Mouse (Mus musculus) intestine, embryonic 15.5 days (tissue): ENCODE measurements around the gene Sdhaf3. TPM values are rescaled to one million over a fixed set of nuclear protein-coding genes. Genes with fewer than 3 reads are reported as not detected.
"Not testable (repeated sequence)": the region's sequence is repeated elsewhere in the genome, so short reads cannot be mapped to it uniquely, and the experiment has no call there.

ENCODE experiments used
- ATAC-seq: fragments of 200-750 bp; cut with Nextera tagmentation; 2 replicates; pipeline ENCODE4 v1.8.0; 2017; ENCODE audit warnings: moderate TSS enrichment, moderate library complexity
- H3K27ac ChIP-seq: fragments of 300-500 bp; sonication (generic); 2 replicates; pipeline ENCODE4 v1.5.1; 2015; ENCODE audit warnings: mild to moderate bottlenecking, inconsistent platforms
- H3K27me3 ChIP-seq: fragments of 300-500 bp; sonication (generic); replicated peaks from 2 replicates; pipeline ENCODE4 v1.6.1; 2015; ENCODE audit warnings: inconsistent platforms
- H3K36me3 ChIP-seq: fragments of 300-500 bp; sonication (generic); 2 replicates; pipeline ENCODE4 v1.6.1; 2015; ENCODE audit warnings: inconsistent platforms
- H3K4me1 ChIP-seq: fragments of 300-500 bp; sonication (generic); replicated peaks from 2 replicates; pipeline ENCODE4 v1.6.1; 2015; ENCODE audit warnings: inconsistent platforms
- H3K4me2 ChIP-seq: fragments of 300-500 bp; sonication (generic); replicated peaks from 2 replicates; pipeline ENCODE4 v1.6.1; 2015; ENCODE audit warnings: mild to moderate bottlenecking, inconsistent platforms
- H3K4me3 ChIP-seq: fragments of 300-500 bp; sonication (generic); replicated peaks from 2 replicates; pipeline ENCODE4 v1.5.1; 2015; ENCODE audit warnings: inconsistent platforms
- H3K9ac ChIP-seq: fragments of 300-500 bp; sonication (generic); 2 replicates; pipeline ENCODE4 v1.6.1; 2015; ENCODE audit warnings: inconsistent platforms
- H3K9me3 ChIP-seq: fragments of 300-500 bp; sonication (generic); 2 replicates; pipeline ENCODE4 v1.6.1; 2016; ENCODE audit warnings: inconsistent platforms
- WGBS: fragments of 180-500 bp; shearing (Covaris S2); methylation state at CpG from one replicate; pipeline ENCODE4 v1.1.7; 2015; 5-methylcytosine and 5-hydroxymethylcytosine counted together
- polyA plus RNA-seq: library from polyadenylated mRNA; unstranded; fragments of >200 nt; fragmentation: Nextera tagmentation; extraction: Ambion mirVana; gene quantifications from 2 replicates; pipeline ENCODE4 v1.2.1, GENCODE M21; 2015

Gene Sdhaf3
- polyA plus RNA-seq, 1 experiment from 2014 or later, result 5.8 TPM

DNA sequence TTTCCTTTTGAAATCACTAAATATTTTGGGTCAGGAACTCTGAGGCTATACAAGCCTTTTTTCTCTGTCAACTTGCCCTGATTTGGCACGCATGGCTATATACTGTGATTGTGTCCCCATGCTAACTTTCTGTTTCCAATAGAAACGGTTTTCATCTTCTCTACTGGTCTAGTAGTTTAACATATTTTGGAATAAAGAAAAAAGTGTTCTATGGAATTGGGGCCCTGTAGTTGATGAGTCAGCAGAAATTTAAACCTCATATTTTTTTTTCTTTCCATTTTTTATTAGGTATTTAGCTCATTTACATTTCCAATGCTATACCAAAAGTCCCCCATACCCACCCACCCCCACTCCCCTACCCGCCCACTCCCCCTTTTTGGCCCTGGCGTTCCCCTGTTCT, 3.4 kb downstream of the Sdhaf3 start:
- not testable (repeated sequence) for H3K9me3 ChIP-seq, H3K27me3 ChIP-seq, H3K4me3 ChIP-seq, H3K36me3 ChIP-seq, ATAC-seq, H3K4me1 ChIP-seq, H3K4me2 ChIP-seq, H3K27ac ChIP-seq, H3K9ac ChIP-seq
- WGBS, result 88% methylated on average over 2 of the region's 4 CpGs

DNA sequence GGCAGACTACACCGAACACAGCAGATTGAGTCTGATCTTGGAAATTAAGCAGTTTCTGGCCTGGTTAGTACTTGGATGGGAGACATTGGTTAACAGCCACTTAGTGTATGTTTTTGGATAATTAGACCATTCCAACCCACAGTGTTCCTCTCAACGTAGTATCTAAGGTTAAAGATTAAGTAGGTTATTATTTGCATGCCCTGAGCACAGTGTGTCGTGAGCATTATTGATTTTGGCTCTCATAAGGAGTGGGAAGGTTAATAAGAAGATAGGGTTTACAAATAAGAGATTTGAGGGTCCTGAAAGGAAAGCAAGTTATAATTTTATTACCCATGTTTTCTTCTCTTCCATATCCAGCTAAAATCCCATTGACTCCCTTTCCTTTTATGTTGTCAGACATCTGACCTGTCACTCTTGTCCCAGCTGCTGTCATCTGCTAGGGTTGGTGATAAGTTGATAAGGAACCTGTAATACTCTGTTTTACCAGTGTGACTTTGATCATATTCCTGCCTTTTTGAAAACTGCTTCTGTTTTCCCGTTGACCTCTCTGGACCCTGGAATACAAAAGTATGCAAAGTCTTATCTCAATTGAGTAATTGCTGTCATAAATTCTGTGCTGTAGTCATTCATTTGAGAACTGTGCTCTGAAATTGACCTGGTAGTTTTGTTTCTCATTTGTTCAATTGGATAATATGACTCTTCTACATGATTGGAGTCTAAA, 41.6 kb downstream of the Sdhaf3 start:
- Histone ChIP-seq H3K9me3 (no peaks in the 10 kb centered on the region), H3K4me3 (no peak overlapping the region), H3K36me3 (no peaks in the 10 kb centered on the region), H3K27ac (no peak overlapping the region), H3K4me1 (no peaks in the 10 kb centered on the region), H3K9ac (no peak overlapping the region), H3K27me3 (no peaks in the 10 kb centered on the region), H3K4me2 (no peak overlapping the region; the same call in 1 of the 2 replicates)
- peak; percentile 97 for ATAC-seq
- WGBS, result 52% methylated on average over 4 of the region's 4 CpGs

DNA sequence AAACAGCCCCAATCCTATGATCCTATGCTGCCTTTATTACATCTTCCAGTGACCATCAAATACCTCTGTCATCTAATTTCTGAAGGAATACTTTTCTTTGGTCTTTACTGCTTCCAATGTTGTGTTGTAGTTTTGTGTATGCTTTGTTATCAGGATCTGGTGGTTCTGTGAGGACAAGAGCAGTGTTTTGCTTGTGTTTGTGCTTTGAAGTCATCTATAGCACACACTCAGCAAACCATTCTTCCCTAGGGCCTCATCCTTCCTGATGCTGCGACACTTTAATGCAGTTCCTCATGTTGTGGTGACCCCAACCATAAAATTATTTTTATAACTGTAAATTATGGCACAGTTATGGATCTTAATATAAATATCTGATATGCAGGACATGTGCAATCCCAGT, 42.2 kb downstream of the Sdhaf3 start:
- peak; percentile 52 for ATAC-seq
- H3K4me2 ChIP-seq, result no peak overlapping the region
- no peaks in the 10 kb centered on the region for H3K9me3 ChIP-seq
- no peaks in the 10 kb centered on the region for H3K4me1 ChIP-seq
- H3K36me3 ChIP-seq, result no peaks in the 10 kb centered on the region
- H3K4me3 ChIP-seq, result no peak overlapping the region
- H3K9ac ChIP-seq, result no peak overlapping the region
- H3K27me3 ChIP-seq, result no peaks in the 10 kb centered on the region
- no peak overlapping the region for H3K27ac ChIP-seq
- WGBS, result 64% methylated on average over 1 of the region's 1 CpGs

DNA sequence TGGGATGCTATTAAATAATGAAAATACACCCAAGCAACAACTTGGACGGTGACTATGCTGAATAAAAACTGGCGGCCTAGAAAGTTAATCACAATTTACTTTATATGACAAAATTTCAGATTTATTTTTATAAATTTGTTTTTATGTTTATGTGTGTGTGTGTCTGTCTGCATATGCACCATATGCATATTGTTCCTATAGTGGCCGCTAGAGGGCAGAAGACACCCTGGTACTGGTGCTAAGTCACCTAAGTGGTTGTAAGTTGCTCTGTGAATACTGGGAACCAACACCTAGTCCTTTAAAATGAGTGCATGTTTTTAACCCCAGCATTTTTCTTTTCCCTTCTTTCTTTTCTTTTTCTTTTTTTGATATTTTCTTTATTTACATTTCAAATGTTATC, 43.2 kb downstream of the Sdhaf3 start:
- ATAC-seq, result no peak
- Histone ChIP-seq H3K27ac (no peak overlapping the region), H3K4me2 (no peak overlapping the region), H3K9ac (no peak overlapping the region), H3K27me3 (no peaks in the 10 kb centered on the region), H3K36me3 (no peaks in the 10 kb centered on the region), H3K4me1 (no peaks in the 10 kb centered on the region), H3K9me3 (no peaks in the 10 kb centered on the region), H3K4me3 (no peak overlapping the region)
- WGBS, result 88% methylated on average over 3 of the region's 3 CpGs

DNA sequence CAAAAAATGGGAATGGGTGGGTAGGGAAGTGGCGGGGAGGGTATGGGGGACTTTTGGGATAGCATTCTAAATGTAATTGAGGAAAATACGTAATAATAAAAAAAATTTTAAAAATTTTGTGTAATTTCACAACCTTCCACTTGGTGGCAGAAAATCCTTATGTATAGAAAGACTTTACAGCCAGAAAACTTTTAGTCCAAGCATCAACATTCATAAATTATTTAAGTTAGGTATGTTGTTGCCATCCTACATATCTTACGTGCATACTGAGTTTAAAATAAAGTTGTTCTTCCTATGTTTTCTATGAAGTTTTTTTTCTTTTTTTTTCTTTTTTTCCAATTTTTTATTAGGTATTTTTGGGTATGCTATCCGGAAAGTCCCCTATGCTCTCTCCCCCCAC, 47.3 kb downstream of the Sdhaf3 start:
- Histone ChIP-seq H3K4me3 (no peak overlapping the region), H3K4me1 (no peaks in the 10 kb centered on the region), H3K9ac (no peak overlapping the region), H3K9me3 (no peaks in the 10 kb centered on the region), H3K4me2 (no peak overlapping the region), H3K27me3 (no peaks in the 10 kb centered on the region), H3K36me3 (no peaks in the 10 kb centered on the region), H3K27ac (no peak overlapping the region)
- no peak for ATAC-seq
- WGBS, result 65% methylated on average over 3 of the region's 4 CpGs

DNA sequence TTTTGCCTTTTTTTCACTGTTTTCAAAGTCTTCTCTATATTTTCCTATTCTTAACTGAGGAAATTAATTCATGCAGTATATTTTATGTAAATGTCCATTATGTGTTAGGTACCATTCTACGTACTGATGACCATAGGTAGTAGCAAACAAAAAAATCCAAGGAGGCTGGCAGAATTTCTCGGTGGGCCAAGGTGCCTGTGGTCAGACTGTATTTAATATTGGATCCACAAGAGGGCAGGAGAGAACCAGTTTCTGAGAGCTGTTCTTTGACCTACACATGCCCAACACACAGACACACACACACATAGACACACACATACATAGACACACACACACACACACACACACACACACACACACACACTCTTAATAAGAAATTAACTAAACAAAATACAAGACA, 48.2 kb downstream of the Sdhaf3 start:
- Histone ChIP-seq H3K4me2 (no peak overlapping the region), H3K4me1 (no peaks in the 10 kb centered on the region), H3K36me3 (no peaks in the 10 kb centered on the region), H3K27me3 (no peaks in the 10 kb centered on the region), H3K4me3 (no peak overlapping the region), H3K9me3 (no peaks in the 10 kb centered on the region), H3K27ac (no peak overlapping the region), H3K9ac (no peak overlapping the region)
- no peak for ATAC-seq
- WGBS, result 70% methylated on average over 2 of the region's 2 CpGs

DNA sequence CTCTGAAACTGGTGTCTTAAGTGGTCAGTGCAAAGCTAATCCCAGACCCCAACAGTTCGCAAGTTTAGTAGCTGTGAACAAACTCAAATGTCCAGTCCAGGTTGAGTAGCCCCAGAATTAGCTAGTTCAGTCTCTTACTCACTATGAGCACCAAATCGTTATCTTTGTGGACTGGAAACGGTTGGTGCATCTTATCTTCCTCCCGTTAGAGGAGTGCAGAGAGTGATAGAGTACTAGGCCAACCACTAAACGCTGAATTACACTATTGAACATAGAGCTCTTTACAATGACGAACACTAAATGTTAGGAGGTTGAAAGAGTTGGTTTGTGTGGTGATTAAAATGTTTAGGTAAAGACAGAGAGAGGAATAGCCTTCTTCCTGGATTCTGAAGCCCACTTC, 82.3 kb downstream of the Sdhaf3 start:
- no peaks in the 10 kb centered on the region for H3K9me3 ChIP-seq
- no peak overlapping the region for H3K9ac ChIP-seq
- no peaks in the 10 kb centered on the region for H3K27me3 ChIP-seq
- H3K4me1 ChIP-seq, result no peaks in the 10 kb centered on the region
- H3K27ac ChIP-seq, result no peak overlapping the region
- no peaks in the 10 kb centered on the region for H3K36me3 ChIP-seq
- no peak for ATAC-seq
- H3K4me2 ChIP-seq, result no peak overlapping the region
- 85% methylated on average over 6 of the region's 6 CpGs for WGBS
- H3K4me3 ChIP-seq, result no peak overlapping the region

DNA sequence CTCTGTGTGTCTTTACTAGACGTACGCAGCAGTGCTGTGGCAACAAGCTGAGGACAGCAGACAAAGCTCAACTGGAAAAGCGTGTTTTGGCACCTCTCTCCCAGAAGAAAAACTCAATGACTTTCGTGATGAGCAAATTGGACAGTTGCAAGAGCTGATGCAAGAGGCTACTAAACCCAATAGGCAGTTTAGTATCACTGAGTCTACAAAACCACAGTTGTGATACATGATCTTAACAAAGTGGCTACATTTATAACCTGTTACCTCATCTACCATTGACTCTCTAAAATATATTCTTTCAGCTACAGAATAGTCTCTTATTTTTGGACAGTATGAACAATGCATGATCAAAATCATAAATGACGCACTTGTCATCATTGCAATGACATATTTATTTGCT, 83.0 kb downstream of the Sdhaf3 start:
- H3K4me1 ChIP-seq, result no peaks in the 10 kb centered on the region
- no peak overlapping the region for H3K4me2 ChIP-seq
- no peak overlapping the region for H3K4me3 ChIP-seq
- no peak overlapping the region for H3K27ac ChIP-seq
- no peaks in the 10 kb centered on the region for H3K36me3 ChIP-seq
- WGBS, result 91% methylated on average over 5 of the region's 5 CpGs
- H3K9me3 ChIP-seq, result no peaks in the 10 kb centered on the region
- no peaks in the 10 kb centered on the region for H3K27me3 ChIP-seq
- ATAC-seq, result no peak
- H3K9ac ChIP-seq, result no peak overlapping the region

DNA sequence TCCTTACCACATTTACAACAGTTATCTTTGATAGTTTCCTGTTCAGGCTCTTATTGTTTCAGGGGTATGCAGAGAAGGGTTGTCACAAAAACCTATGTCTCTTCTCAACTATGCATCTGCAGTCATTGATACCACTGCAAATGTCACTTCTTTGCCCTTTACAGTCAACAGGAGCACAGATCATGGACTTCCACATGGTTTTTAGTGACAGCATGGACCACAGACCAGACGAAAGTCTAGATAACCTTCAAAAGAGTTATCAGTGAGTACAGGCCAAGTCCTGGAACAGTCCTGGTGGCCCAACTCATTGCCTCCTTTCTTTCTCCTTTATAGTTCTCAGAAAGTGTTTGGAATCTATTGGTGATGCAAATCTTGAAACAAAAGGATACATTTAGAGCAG, 86.1 kb downstream of the Sdhaf3 start:
- Histone ChIP-seq H3K27me3 (no peaks in the 10 kb centered on the region), H3K4me1 (no peaks in the 10 kb centered on the region), H3K9ac (no peak overlapping the region), H3K27ac (no peak overlapping the region), H3K4me2 (no peak overlapping the region), H3K4me3 (no peak overlapping the region), H3K9me3 (no peaks in the 10 kb centered on the region), H3K36me3 (no peaks in the 10 kb centered on the region)
- 89% methylated on average over 1 of the region's 1 CpGs for WGBS
- no peak for ATAC-seq

DNA sequence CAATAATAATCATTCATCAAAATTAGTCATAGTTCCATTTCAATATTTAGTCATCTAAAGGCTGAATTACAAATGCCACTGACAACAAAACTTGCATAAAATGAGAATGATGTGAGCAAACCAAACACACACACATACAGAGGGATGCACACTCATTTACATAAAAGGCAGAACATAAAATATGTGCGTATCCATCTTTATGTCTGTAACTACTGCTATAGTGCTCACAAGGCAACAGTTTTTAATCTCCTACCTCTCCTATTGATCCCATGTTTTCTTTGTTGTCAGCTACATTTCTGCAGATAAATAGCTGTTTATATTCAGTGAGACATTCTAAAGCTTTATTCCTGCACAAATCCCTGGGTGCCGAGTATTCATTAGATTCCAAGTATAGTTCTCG, 107.0 kb downstream of the Sdhaf3 start:
- WGBS, result 91% methylated on average over 3 of the region's 3 CpGs
- Histone ChIP-seq H3K27me3 (no peaks in the 10 kb centered on the region), H3K9me3 (no peaks in the 10 kb centered on the region), H3K36me3 (no peaks in the 10 kb centered on the region), H3K4me1 (no peaks in the 10 kb centered on the region), H3K27ac (no peak overlapping the region), H3K4me2 (no peak overlapping the region), H3K4me3 (no peak overlapping the region), H3K9ac (no peak overlapping the region)
- no peak for ATAC-seq

DNA sequence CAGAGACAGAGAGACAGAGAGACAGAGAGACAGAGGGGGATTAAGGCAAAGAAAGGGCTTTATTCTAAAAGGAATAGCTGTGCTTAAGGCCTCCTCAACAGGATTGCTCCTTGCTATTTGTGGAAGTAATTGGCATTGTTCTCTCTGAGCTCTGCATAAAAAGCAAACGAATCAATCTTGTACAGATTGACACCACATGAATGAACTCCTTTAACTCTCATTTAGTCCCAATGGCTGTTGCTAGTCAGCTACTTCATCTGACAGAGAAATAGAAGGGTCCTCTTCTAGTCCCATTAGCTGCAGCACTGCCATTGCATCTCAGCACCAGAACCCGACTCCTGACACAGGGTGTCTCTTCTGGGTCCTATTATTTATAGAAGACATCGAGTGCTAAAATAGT, 113.0 kb downstream of the Sdhaf3 start:
- Histone ChIP-seq H3K27ac (no peak overlapping the region), H3K9ac (no peak overlapping the region), H3K9me3 (no peaks in the 10 kb centered on the region), H3K4me2 (no peak overlapping the region), H3K4me1 (no peaks in the 10 kb centered on the region), H3K27me3 (no peaks in the 10 kb centered on the region), H3K36me3 (no peaks in the 10 kb centered on the region), H3K4me3 (no peak overlapping the region)
- no peak for ATAC-seq
- 72% methylated on average over 3 of the region's 3 CpGs for WGBS

DNA sequence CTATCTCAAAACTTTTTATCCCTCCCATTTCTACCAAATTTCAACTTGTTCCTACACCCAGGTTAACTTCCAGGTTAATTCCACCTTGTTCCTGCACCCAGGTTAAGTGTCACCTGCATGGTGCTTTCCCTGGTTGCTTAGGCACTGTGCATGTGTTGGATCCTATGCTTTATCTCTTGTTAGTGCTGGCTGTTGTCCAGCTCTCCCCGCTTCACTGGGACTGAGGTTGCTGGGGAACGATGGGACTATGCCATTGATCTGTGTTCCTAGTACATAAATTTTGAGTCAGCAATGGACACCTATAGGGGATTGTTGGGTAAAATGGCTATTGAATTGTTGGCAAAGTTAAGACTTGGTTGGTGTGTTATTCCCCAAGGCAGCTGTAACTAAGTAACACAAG, 113.7 kb downstream of the Sdhaf3 start:
- Histone ChIP-seq H3K27ac (no peak overlapping the region), H3K36me3 (no peaks in the 10 kb centered on the region), H3K9me3 (no peaks in the 10 kb centered on the region), H3K9ac (no peak overlapping the region), H3K4me2 (no peak overlapping the region), H3K4me1 (no peaks in the 10 kb centered on the region), H3K4me3 (no peak overlapping the region), H3K27me3 (no peaks in the 10 kb centered on the region)
- no peak for ATAC-seq
- 57% methylated on average over 2 of the region's 2 CpGs for WGBS

DNA sequence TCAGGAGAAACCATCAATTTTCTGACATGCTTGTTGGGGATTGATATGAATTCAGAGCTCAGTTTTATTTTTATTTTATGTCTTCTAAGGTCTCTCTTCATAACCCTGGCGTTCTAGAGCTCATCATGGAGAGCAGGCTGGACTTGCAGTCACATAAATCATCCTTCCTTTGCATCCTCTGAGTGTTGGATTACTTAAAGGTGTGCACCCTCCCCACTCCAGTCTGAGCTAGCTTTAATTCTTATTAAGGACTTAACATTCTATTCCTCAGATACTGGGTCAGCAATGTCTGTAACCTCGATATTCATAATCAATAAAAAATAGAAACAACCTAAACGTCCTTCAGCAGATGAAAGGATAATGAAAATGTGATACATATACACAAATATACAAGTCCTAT, 126.2 kb downstream of the Sdhaf3 start:
- 71% methylated on average over 3 of the region's 3 CpGs for WGBS
- H3K36me3 ChIP-seq, result no peaks in the 10 kb centered on the region

More for the DNA sequence above, 126.2 kb downstream of the Sdhaf3 start:
- Histone ChIP-seq H3K9me3 (no peaks in the 10 kb centered on the region), H3K4me2 (no peak overlapping the region), H3K4me1 (no peaks in the 10 kb centered on the region), H3K27me3 (no peaks in the 10 kb centered on the region), H3K4me3 (no peak overlapping the region), H3K9ac (no peak overlapping the region), H3K27ac (no peak overlapping the region)
- ATAC-seq, result no peak
